Comparison of ENCODE assay signal across 20 mouse cellular contexts in genomic region chr12:90623426-90623825, GRCm38 (mm10).
DNase-seq lines count a peak whose midpoint lies in the region; ATAC-seq and TF ChIP-seq lines count a peak whose summit lies in the region.
"Had no signal": no experiment of that assay in that cellular context is flagged by ENCODE, and none has a peak within 500 bp of the region (broad histone marks: within the 10 kb centered on the region; RNA-seq: fewer than 3 reads in every experiment).

No protein-coding gene starts in this region.

- H3K27me3 ChIP-seq in forebrain, postnatal 0 days (ENCODE audit: insufficient read depth, low read length), result no peaks in the 10 kb centered on the region
- H3K27me3 ChIP-seq in forebrain, embryonic 12.5 days, result no peaks in the 10 kb centered on the region
- H3K27me3 ChIP-seq: CH12.LX had no signal

- no peak overlapping the region for H3K9ac ChIP-seq in forebrain, postnatal 0 days
- H3K9ac ChIP-seq in forebrain, embryonic 12.5 days, result no peak overlapping the region

- no peak for ATAC-seq in forebrain, postnatal 0 days
- no peak for ATAC-seq in forebrain, embryonic 12.5 days (ENCODE audit: low FRiP score)
- ATAC-seq: hindbrain, embryonic 16.5 days; intestine, embryonic 16.5 days; midbrain, embryonic 16.5 days had no signal

- no peak overlapping the region for H3K4me2 ChIP-seq in forebrain, postnatal 0 days (ENCODE audit: low read depth)
- H3K4me2 ChIP-seq in forebrain, embryonic 12.5 days, result no peak overlapping the region

- no peak for TF ChIP-seq POLR2A in brain, embryonic 14.5 days (IDR thresholded peaks at IDR 0.05; ENCODE audit: borderline replicate concordance, extremely low read depth, insufficient read depth, insufficient read length, poor library complexity, severe bottlenecking)

- H3K4me1 ChIP-seq in forebrain, postnatal 0 days (ENCODE audit: insufficient read depth), result no peaks in the 10 kb centered on the region
- H3K4me1 ChIP-seq in forebrain, embryonic 12.5 days, result no peaks in the 10 kb centered on the region
- H3K4me1 ChIP-seq: heart, embryonic 10.5 days; midbrain, embryonic 10.5 days had no signal

- H3K27ac ChIP-seq in forebrain, postnatal 0 days (ENCODE audit: low read depth, low read length), result no peak overlapping the region
- H3K27ac ChIP-seq in forebrain, embryonic 12.5 days, result no peak overlapping the region
- no peak overlapping the region for H3K27ac ChIP-seq in gastrocnemius, adult 2 months
- H3K27ac ChIP-seq: heart, embryonic 10.5 days; midbrain, embryonic 10.5 days had no signal

- H3K36me3 ChIP-seq in forebrain, postnatal 0 days (ENCODE audit: insufficient read depth), result no peaks in the 10 kb centered on the region
- no peaks in the 10 kb centered on the region for H3K36me3 ChIP-seq in forebrain, embryonic 12.5 days (replicated peaks)
- H3K36me3 ChIP-seq: G1E; heart, embryonic 10.5 days; midbrain, embryonic 10.5 days had no signal

- no peak for TF ChIP-seq CTCF in forebrain, postnatal 0 days (IDR thresholded peaks at IDR 0.05; ENCODE audit: low read depth)
- no peak for TF ChIP-seq CTCF in brain, embryonic 14.5 days (IDR thresholded peaks at IDR 0.05; ENCODE audit: borderline replicate concordance, extremely low read depth, insufficient read depth, insufficient read length)
- TF ChIP-seq CTCF in gastrocnemius, adult 2 months (IDR thresholded peaks at IDR 0.05), result no peak

- no peaks in the 10 kb centered on the region for H3K9me3 ChIP-seq in forebrain, postnatal 0 days (ENCODE audit: low read length)
- no peaks in the 10 kb centered on the region for H3K9me3 ChIP-seq in forebrain, embryonic 12.5 days
- H3K9me3 ChIP-seq: heart, embryonic 10.5 days; midbrain, embryonic 10.5 days had no signal

- intact Hi-C loops in gastrocnemius, adult 2 months (cut with DNase I), result no loop called here

- H3K4me3 ChIP-seq in forebrain, postnatal 0 days (ENCODE audit: low read depth, low read length), result no peak overlapping the region
- H3K4me3 ChIP-seq in forebrain, embryonic 12.5 days (replicated peaks), result no peak overlapping the region
- H3K4me3 ChIP-seq in gastrocnemius, adult 2 months, result no peak overlapping the region
- H3K4me3 ChIP-seq: heart, embryonic 10.5 days; midbrain, embryonic 10.5 days; myocyte had no signal

- peak; percentile 14 for DNase-seq in forebrain, postnatal 0 days
- peak; percentile 44 for DNase-seq in brain, embryonic 14.5 days (ENCODE audit: low read depth)
- peak; percentile 73 to 76 for DNase-seq in cerebellum, adult 18-20 months
- DNase-seq in cerebellum, postnatal 14 days, result peak; percentile 61 to 84
- no peak for DNase-seq in kidney, postnatal 25 days
- DNase-seq in gastrocnemius, adult 2 months, result no peak
- DNase-seq: adrenal gland, adult 2 months; B cell, adult 2 months; gastrocnemius, postnatal 10 days; kidney, adult 9 months; kidney, postnatal 36 days had no signal

- WGBS in forebrain, postnatal 0 days, result 55% methylated on average over 2 of the region's 2 CpGs
- 83% methylated on average over 2 of the region's 2 CpGs for WGBS in forebrain, embryonic 12.5 days

Comparison
In these comparisons a context has a peak if more than half of its experiments do, and no peak if none do; other contexts are left out.
1. DNase-seq: peak in forebrain, postnatal 0 days (single experiment), brain, embryonic 14.5 days (single experiment), cerebellum, adult 18-20 months (2 of 2) and cerebellum, postnatal 14 days (2 of 2); none in kidney, postnatal 25 days (0 of 2) and gastrocnemius, adult 2 months (single experiment).